14 mouse cellular contexts compared by ENCODE assay signal in the genomic region with DNA sequence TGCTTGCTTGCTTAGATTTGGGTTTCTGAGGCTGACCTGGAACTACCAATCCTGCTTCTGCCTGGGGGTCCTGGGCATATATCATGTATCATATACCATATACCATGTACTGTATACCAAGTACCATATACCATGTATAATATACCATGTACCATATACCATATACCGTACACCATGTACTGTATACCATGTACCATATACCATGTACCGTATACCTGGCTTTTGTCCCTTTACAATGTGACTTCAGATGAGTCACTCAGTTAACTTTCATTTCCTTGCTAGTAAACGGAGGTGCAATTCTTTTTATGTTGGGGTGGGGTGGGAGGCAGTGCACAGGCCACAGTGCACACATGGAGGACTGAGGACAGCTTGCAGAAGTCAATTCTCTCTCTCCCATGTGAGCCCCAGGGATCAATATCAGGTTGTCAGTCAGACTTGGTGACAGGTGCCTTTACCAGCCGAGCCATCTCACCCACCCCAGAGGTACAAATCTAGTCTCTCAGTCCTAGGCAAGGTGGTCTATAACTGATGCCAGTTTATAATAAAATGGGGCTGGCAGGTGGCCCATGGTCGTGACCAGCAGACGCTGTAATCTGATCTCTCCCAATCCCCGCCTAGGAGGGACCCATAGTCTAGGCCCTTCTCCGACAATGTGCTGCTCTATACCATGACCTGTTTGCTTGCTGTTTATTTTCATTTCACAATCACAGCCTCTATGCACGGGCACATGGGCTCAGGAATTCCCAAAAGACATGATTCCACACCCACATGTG. TPM values are rescaled to one million over a fixed set of nuclear protein-coding genes. Genes with fewer than 3 reads are reported as not detected.
A peak's percentile ranks its signal among the peaks of the same experiment; 100 is the strongest.
DNase-seq lines count a peak whose midpoint lies in the region; ATAC-seq and TF ChIP-seq lines count a peak whose summit lies in the region.
"Had no signal": no experiment of that assay in that cellular context is flagged by ENCODE, and none has a peak within 500 bp of the region (broad histone marks: within the 10 kb centered on the region; RNA-seq: fewer than 3 reads in every experiment).

No protein-coding gene starts in this region.

- 0 out of 2 replicates have a peak, but pooled peaks have one; percentile 25 for ATAC-seq in liver, embryonic 12.5 days
- no peak for ATAC-seq in liver, embryonic 11.5 days (replicated peaks; ENCODE audit: low FRiP score)
- 0 out of 2 replicates have a peak, but pooled peaks have one; percentile 31 for ATAC-seq in megakaryocyte-erythroid progenitor cell, adult 5-6 weeks (replicated peaks; ENCODE audit: low FRiP score, low TSS enrichment, poor library complexity, severe bottlenecking)
- no peak for ATAC-seq in midbrain, embryonic 13.5 days
- ATAC-seq: Patski had no signal

- 44% methylated on average over 9 of the region's 9 CpGs for WGBS in heart, adult 2 months
- WGBS in heart, embryonic 10.5 days: 62% methylated on average over 9 of the region's 9 CpGs
- WGBS in liver, embryonic 12.5 days (ENCODE audit: insufficient replicate concordance): 54% methylated on average over 9 of the region's 9 CpGs
- 64% methylated on average over 9 of the region's 9 CpGs for WGBS in liver, embryonic 11.5 days
- 68% methylated on average over 9 of the region's 9 CpGs for WGBS in midbrain, embryonic 13.5 days

- no peaks in the 10 kb centered on the region for H3K9me3 ChIP-seq in heart, embryonic 10.5 days
- H3K9me3 ChIP-seq in liver, embryonic 12.5 days (replicated peaks): no peaks in the 10 kb centered on the region
- no peaks in the 10 kb centered on the region for H3K9me3 ChIP-seq in liver, embryonic 11.5 days (ENCODE audit: control insufficient read depth, low read length)
- no peaks in the 10 kb centered on the region for H3K9me3 ChIP-seq in midbrain, embryonic 13.5 days

- DNase-seq in adrenal gland, postnatal 14 days: peak; percentile 38
- no peak for DNase-seq in adrenal gland, adult 2 months
- DNase-seq in heart, adult 2 months: no peak
- no peak for DNase-seq in heart, embryonic 10.5 days (ENCODE audit: low spot score)
- DNase-seq in liver, embryonic 11.5 days (ENCODE audit: low spot score): no peak
- DNase-seq: lung, adult 2 months had no signal

- H3K4me3 ChIP-seq in heart, adult 2 months: peak overlapping the region; percentile 26
- H3K4me3 ChIP-seq in heart, embryonic 10.5 days: no peak overlapping the region
- no peak overlapping the region for H3K4me3 ChIP-seq in liver, embryonic 12.5 days
- no peak overlapping the region for H3K4me3 ChIP-seq in liver, embryonic 11.5 days (ENCODE audit: low read depth, low read length)
- no peak overlapping the region for H3K4me3 ChIP-seq in midbrain, embryonic 13.5 days (replicated peaks)
- H3K4me3 ChIP-seq: megakaryocyte, embryonic 14.5 days had no signal

- TF ChIP-seq EP300 in heart, adult 2 months (IDR thresholded peaks at IDR 0.05; ENCODE audit: insufficient read depth, low read depth, low read length): no peak

- intact Hi-C loops in heart, adult 2 months (cut with DNase I): loop anchor here (2.0 to 5.0 kb wide), 3 partner anchors 14 to 338 kb away; partner anchors contain the start of gene Ndufc2

- no peak for TF ChIP-seq POLR2A in heart, adult 2 months (IDR thresholded peaks at IDR 0.05; ENCODE audit: insufficient read depth, low read depth, low read length)

- no peaks in the 10 kb centered on the region for H3K27me3 ChIP-seq in heart, adult 2 months (ENCODE audit: control insufficient read depth, insufficient read depth, low read length)
- no peaks in the 10 kb centered on the region for H3K27me3 ChIP-seq in heart, embryonic 10.5 days (ENCODE audit: insufficient read depth, poor library complexity, severe bottlenecking)
- H3K27me3 ChIP-seq in liver, embryonic 12.5 days (replicated peaks): no peaks in the 10 kb centered on the region
- no peaks in the 10 kb centered on the region for H3K27me3 ChIP-seq in liver, embryonic 11.5 days (replicated peaks; ENCODE audit: control insufficient read depth, insufficient read depth, low read length)
- no peaks in the 10 kb centered on the region for H3K27me3 ChIP-seq in midbrain, embryonic 13.5 days
- H3K27me3 ChIP-seq: Patski had no signal

- H3K79me2 ChIP-seq in heart, adult 2 months (replicated peaks; ENCODE audit: control insufficient read depth, insufficient read depth, low read length): peaks cover 2% of the 10 kb centered on the region; the same call in 1 of the 2 replicates

- peak overlapping the region; percentile 82 for H3K27ac ChIP-seq in heart, adult 2 months
- no peak overlapping the region for H3K27ac ChIP-seq in heart, embryonic 10.5 days
- H3K27ac ChIP-seq in liver, embryonic 12.5 days: no peak overlapping the region
- no peak overlapping the region for H3K27ac ChIP-seq in liver, embryonic 11.5 days (ENCODE audit: low read depth, low read length)
- no peak overlapping the region for H3K27ac ChIP-seq in midbrain, embryonic 13.5 days

- no peak for TF ChIP-seq CTCF in heart, adult 2 months (IDR thresholded peaks at IDR 0.05)

- peak overlapping the region; percentile 55 for H3K9ac ChIP-seq in heart, adult 2 months (ENCODE audit: low read depth, low read length)
- no peak overlapping the region for H3K9ac ChIP-seq in liver, embryonic 12.5 days
- no peak overlapping the region for H3K9ac ChIP-seq in liver, embryonic 11.5 days (ENCODE audit: low read depth, low read length)
- no peak overlapping the region for H3K9ac ChIP-seq in midbrain, embryonic 13.5 days (replicated peaks)

- H3K36me3 ChIP-seq in heart, adult 2 months (ENCODE audit: control insufficient read depth, insufficient read depth, low read length): peaks cover 6% of the 10 kb centered on the region
- peaks cover 11% of the 10 kb centered on the region for H3K36me3 ChIP-seq in heart, embryonic 10.5 days
- H3K36me3 ChIP-seq in liver, embryonic 12.5 days: peaks cover 20% of the 10 kb centered on the region
- peaks cover 1% of the 10 kb centered on the region for H3K36me3 ChIP-seq in liver, embryonic 11.5 days (ENCODE audit: control insufficient read depth, insufficient read depth, low read length)
- H3K36me3 ChIP-seq in midbrain, embryonic 13.5 days: peaks cover 22% of the 10 kb centered on the region

- no peak overlapping the region for H3K4me2 ChIP-seq in liver, embryonic 12.5 days
- H3K4me2 ChIP-seq in liver, embryonic 11.5 days: no peak overlapping the region
- no peak overlapping the region for H3K4me2 ChIP-seq in midbrain, embryonic 13.5 days (replicated peaks)

- peaks cover 19% of the 10 kb centered on the region for H3K4me1 ChIP-seq in heart, adult 2 months (ENCODE audit: control insufficient read depth, insufficient read depth, low read length)
- H3K4me1 ChIP-seq in heart, embryonic 10.5 days: peaks cover 21% of the 10 kb centered on the region
- 0 out of 2 replicates have a peak, but pooled peaks cover 12% of the 10 kb centered on the region for H3K4me1 ChIP-seq in liver, embryonic 12.5 days
- peaks cover 5% of the 10 kb centered on the region; the same call in 1 of the 2 replicates for H3K4me1 ChIP-seq in liver, embryonic 11.5 days (replicated peaks; ENCODE audit: control insufficient read depth, insufficient read depth, low read length)
- H3K4me1 ChIP-seq in midbrain, embryonic 13.5 days (replicated peaks): no peaks in the 10 kb centered on the region

RNA-seq across cellular contexts. Expression of gene Thrsp, which starts 2.4 kb away (rescaled TPM):
- total RNA-seq in adrenal gland, postnatal 14 days (2021): 655 and 670 TPM in 2 replicates
- total RNA-seq in adrenal gland, adult 2 months (2021): 1,000 to 10,000 TPM in 1 of 2 experiments, 100 to 1,000 TPM in 1; 552 to 1,139 TPM
- polyA plus RNA-seq in adrenal gland, adult 2 months (2012; rRNA removed): 258 and 373 TPM in 2 replicates
- 10 to 100 TPM; 68.6 to 77.2 TPM for total RNA-seq in heart, adult 2 months (2021)
- polyA plus RNA-seq in heart, adult 2 months (2012; rRNA removed): 118 and 171 TPM in 2 replicates
- polyA plus RNA-seq in heart, embryonic 10.5 days (2016; fragmentation: Nextera tagmentation; extraction: Ambion mirVana): 0.43 and 0.51 TPM in 2 replicates
- 0.13 TPM in 1 of 2 replicates, not detected in the other for polyA plus RNA-seq in liver, embryonic 12.5 days (2016; fragmentation: Nextera tagmentation; extraction: Ambion mirVana)
- 0.30 TPM in 1 of 2 replicates, not detected in the other for polyA plus RNA-seq in liver, embryonic 11.5 days (2014; fragmentation: Nextera tagmentation; extraction: Ambion mirVana)
- total RNA-seq in megakaryocyte-erythroid progenitor cell, adult 5-6 weeks (2014; fragmentation: Nextera tagmentation): not detected in 2 replicates
- not detected in 2 replicates for total RNA-seq in megakaryocyte-erythroid progenitor cell, adult 5-6 weeks (2017)
- 0.81 and 0.89 TPM in 2 replicates for polyA plus RNA-seq in midbrain, embryonic 13.5 days (2015; fragmentation: Nextera tagmentation; extraction: Ambion mirVana)
- total RNA-seq: monocyte, adult 5-6 weeks; neutrophil, adult 5-6 weeks had no signal
- polyA plus RNA-seq: embryonic facial prominence, embryonic 11.5 days had no signal

RNA-seq across cellular contexts. Expression of gene Ndufc2, which starts 15.3 kb away (rescaled TPM):
- total RNA-seq in adrenal gland, postnatal 14 days (2021): 443 and 493 TPM in 2 replicates
- total RNA-seq in adrenal gland, adult 2 months (2021): 100 to 1,000 TPM; 263 to 364 TPM
- polyA plus RNA-seq in adrenal gland, adult 2 months (2012; rRNA removed): 264 and 287 TPM in 2 replicates
- 100 to 1,000 TPM; 483 to 533 TPM for total RNA-seq in heart, adult 2 months (2021)
- 305 and 346 TPM in 2 replicates for polyA plus RNA-seq in heart, adult 2 months (2012; rRNA removed)
- 380 and 484 TPM in 2 replicates for polyA plus RNA-seq in heart, embryonic 10.5 days (2016; fragmentation: Nextera tagmentation; extraction: Ambion mirVana)
- polyA plus RNA-seq in liver, embryonic 12.5 days (2016; fragmentation: Nextera tagmentation; extraction: Ambion mirVana): 249 and 261 TPM in 2 replicates
- 355 and 359 TPM in 2 replicates for polyA plus RNA-seq in liver, embryonic 11.5 days (2014; fragmentation: Nextera tagmentation; extraction: Ambion mirVana)
- 188 and 266 TPM in 2 replicates for total RNA-seq in megakaryocyte-erythroid progenitor cell, adult 5-6 weeks (2014; fragmentation: Nextera tagmentation)
- total RNA-seq in megakaryocyte-erythroid progenitor cell, adult 5-6 weeks (2017): 369 and 388 TPM in 2 replicates
- 395 and 403 TPM in 2 replicates for polyA plus RNA-seq in midbrain, embryonic 13.5 days (2015; fragmentation: Nextera tagmentation; extraction: Ambion mirVana)

RNA-seq across cellular contexts. Expression of gene Kctd14, which starts 36.0 kb away (rescaled TPM):
- total RNA-seq in adrenal gland, postnatal 14 days (2021): 1.7 and 2.8 TPM in 2 replicates
- total RNA-seq in adrenal gland, adult 2 months (2021): 1 to 10 TPM; 1.2 to 4.2 TPM
- 0.76 and 1.2 TPM in 2 replicates for polyA plus RNA-seq in adrenal gland, adult 2 months (2012; rRNA removed)
- under 1 TPM; 0.13 to 0.39 TPM for total RNA-seq in heart, adult 2 months (2021)
- 0.23 and 0.61 TPM in 2 replicates for polyA plus RNA-seq in heart, adult 2 months (2012; rRNA removed)
- 0.47 and 0.87 TPM in 2 replicates for polyA plus RNA-seq in heart, embryonic 10.5 days (2016; fragmentation: Nextera tagmentation; extraction: Ambion mirVana)
- polyA plus RNA-seq in liver, embryonic 12.5 days (2016; fragmentation: Nextera tagmentation; extraction: Ambion mirVana): 9.8 and 9.9 TPM in 2 replicates
- polyA plus RNA-seq in liver, embryonic 11.5 days (2014; fragmentation: Nextera tagmentation; extraction: Ambion mirVana): 7.8 and 9.2 TPM in 2 replicates
- 8.5 and 10.1 TPM in 2 replicates for total RNA-seq in megakaryocyte-erythroid progenitor cell, adult 5-6 weeks (2014; fragmentation: Nextera tagmentation)
- total RNA-seq in megakaryocyte-erythroid progenitor cell, adult 5-6 weeks (2017): 2.8 and 4.4 TPM in 2 replicates
- polyA plus RNA-seq in midbrain, embryonic 13.5 days (2015; fragmentation: Nextera tagmentation; extraction: Ambion mirVana): 1.5 and 1.6 TPM in 2 replicates
- polyA plus RNA-seq: Patski had no signal

RNA-seq across cellular contexts. Expression of gene Alg8, which starts 43.7 kb away (rescaled TPM):
- 16.3 and 18.0 TPM in 2 replicates for total RNA-seq in adrenal gland, postnatal 14 days (2021)
- total RNA-seq in adrenal gland, adult 2 months (2021): 10 to 100 TPM; 15.2 to 16.6 TPM
- 6.0 and 7.3 TPM in 2 replicates for polyA plus RNA-seq in adrenal gland, adult 2 months (2012; rRNA removed)
- total RNA-seq in heart, adult 2 months (2021): 1 to 10 TPM; 4.3 to 5.2 TPM
- 7.3 and 9.9 TPM in 2 replicates for polyA plus RNA-seq in heart, adult 2 months (2012; rRNA removed)
- 47.3 and 53.4 TPM in 2 replicates for polyA plus RNA-seq in heart, embryonic 10.5 days (2016; fragmentation: Nextera tagmentation; extraction: Ambion mirVana)
- polyA plus RNA-seq in liver, embryonic 12.5 days (2016; fragmentation: Nextera tagmentation; extraction: Ambion mirVana): 48.7 and 50.5 TPM in 2 replicates
- polyA plus RNA-seq in liver, embryonic 11.5 days (2014; fragmentation: Nextera tagmentation; extraction: Ambion mirVana): 66.4 and 74.2 TPM in 2 replicates
- 67.6 and 71.5 TPM in 2 replicates for total RNA-seq in megakaryocyte-erythroid progenitor cell, adult 5-6 weeks (2014; fragmentation: Nextera tagmentation)
- 35.9 and 46.3 TPM in 2 replicates for total RNA-seq in megakaryocyte-erythroid progenitor cell, adult 5-6 weeks (2017)
- polyA plus RNA-seq in midbrain, embryonic 13.5 days (2015; fragmentation: Nextera tagmentation; extraction: Ambion mirVana): 19.5 and 22.2 TPM in 2 replicates

Comparison
In these comparisons a context has a peak if more than half of its experiments do, and no peak if none do; other contexts are left out.
1. ATAC-seq: peak in liver, embryonic 12.5 days (single experiment) and megakaryocyte-erythroid progenitor cell, adult 5-6 weeks (single experiment); none in liver, embryonic 11.5 days (single experiment) and midbrain, embryonic 13.5 days (single experiment).
2. RNA of gene Thrsp, which starts 2.4 kb away (polyA plus RNA-seq): 258 to 373 TPM in adrenal gland, adult 2 months and 118 to 171 TPM in heart, adult 2 months; 0.81 to 0.89 TPM in midbrain, embryonic 13.5 days, 0.43 to 0.51 TPM in heart, embryonic 10.5 days, 0.30 TPM in liver, embryonic 11.5 days and 0.13 TPM in liver, embryonic 12.5 days; every median in the first group is over 10 times any median in the second.